Mouse (Mus musculus): ENCODE results near the gene Rita1. TPM values are rescaled to one million over a fixed set of nuclear protein-coding genes. Genes with fewer than 3 reads are reported as not detected.

Gene Rita1
- polyA plus RNA-seq, 2 experiments = 11.6 to 25.4 TPM

DNA sequence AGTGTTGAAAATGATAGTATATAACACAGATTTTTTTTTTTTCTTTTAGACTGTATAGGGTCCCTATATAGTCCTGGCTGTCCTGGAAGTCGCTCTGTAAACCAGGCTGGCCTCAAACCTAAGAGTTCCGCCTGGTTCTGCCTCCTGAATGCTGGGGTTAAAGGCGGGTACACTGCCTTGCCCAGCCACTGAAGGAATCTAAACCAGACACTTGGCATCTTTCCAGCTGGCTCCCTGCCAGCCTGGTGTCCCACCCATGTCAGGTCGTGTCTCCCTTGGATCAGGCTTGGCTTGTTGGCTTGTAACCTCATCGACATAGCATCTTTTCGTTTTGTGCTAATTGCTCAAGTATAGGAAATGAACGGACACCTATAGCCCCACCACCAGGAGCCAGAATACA lies 16.2 kb upstream of the Rita1 start:
- H3K4me2 ChIP-seq (replicated peaks; ENCODE audit: low read depth, low read length, severe bottlenecking) = no peak overlapping the region
- DNase-seq (ENCODE audit: low spot score) (no peak), ATAC-seq (ENCODE audit: low FRiP score, low read depth) (no peak)
- H3K27ac ChIP-seq (replicated peaks; ENCODE audit: low read depth, low read length) = no peak overlapping the region
- peaks cover 6% of the 10 kb centered on the region; the same call in 1 of the 2 replicates for H3K9me3 ChIP-seq (ENCODE audit: control insufficient read depth, low read length)
- WGBS = 54% methylated on average over 7 of the region's 7 CpGs
- TF ChIP-seq POLR2A (IDR thresholded peaks at IDR 0.05; ENCODE audit: borderline replicate concordance, extremely low read depth, insufficient read depth, insufficient read length) = no peak
- peaks cover 9% of the 10 kb centered on the region; the same call in 1 of the 2 replicates for H3K27me3 ChIP-seq (ENCODE audit: control insufficient read depth, insufficient read depth, low read length)
- H3K4me1 ChIP-seq (ENCODE audit: control insufficient read depth, insufficient read depth, low read length) = no peaks in the 10 kb centered on the region
- no peak overlapping the region for H3K9ac ChIP-seq (ENCODE audit: low read depth, low read length, severe bottlenecking)
- peaks cover 41% of the 10 kb centered on the region for H3K36me3 ChIP-seq (ENCODE audit: control insufficient read depth, insufficient read depth, low read length)
- no peak overlapping the region for H3K4me3 ChIP-seq (replicated peaks; ENCODE audit: low read length)

DNA sequence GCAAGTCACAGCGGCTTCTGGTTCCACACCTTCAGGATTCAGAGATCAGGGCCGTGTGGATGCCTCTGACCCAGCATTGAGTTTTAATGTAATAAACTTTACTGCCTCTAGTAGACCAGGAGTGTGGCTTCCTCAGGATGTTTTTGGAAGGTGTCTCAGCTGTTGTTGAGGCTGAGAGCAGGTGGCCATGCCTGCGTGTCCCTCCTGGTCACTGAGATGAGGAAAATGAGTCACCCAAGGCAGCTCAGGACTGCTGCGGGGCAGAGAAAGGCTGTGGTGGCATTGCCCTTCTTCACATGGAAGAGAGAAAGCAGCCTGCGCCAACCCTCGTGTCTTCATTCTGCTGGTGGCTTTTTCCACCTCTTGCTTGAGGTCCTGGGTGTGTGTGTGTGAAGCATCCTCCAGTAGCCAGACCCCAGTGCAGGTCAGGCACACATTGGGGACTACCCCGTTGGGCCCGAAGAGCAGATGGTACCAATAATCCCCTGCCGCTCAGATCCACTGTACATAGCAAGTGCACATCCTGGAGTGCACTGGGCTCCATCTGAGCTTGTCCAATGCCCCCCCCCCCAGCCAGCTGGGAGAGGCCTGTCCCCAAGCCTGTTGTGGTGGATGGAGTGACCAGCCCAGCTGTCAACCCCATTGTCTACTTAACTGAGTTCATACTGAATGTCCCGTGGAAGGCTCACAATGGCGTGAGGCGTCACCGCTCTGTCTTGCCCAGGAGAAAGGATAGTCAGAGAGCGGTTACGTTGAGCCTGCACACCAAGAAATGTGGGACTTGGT lies 15.3 kb upstream of the Rita1 start:
- no peak overlapping the region for H3K27ac ChIP-seq (replicated peaks; ENCODE audit: low read depth, low read length)

DNA sequence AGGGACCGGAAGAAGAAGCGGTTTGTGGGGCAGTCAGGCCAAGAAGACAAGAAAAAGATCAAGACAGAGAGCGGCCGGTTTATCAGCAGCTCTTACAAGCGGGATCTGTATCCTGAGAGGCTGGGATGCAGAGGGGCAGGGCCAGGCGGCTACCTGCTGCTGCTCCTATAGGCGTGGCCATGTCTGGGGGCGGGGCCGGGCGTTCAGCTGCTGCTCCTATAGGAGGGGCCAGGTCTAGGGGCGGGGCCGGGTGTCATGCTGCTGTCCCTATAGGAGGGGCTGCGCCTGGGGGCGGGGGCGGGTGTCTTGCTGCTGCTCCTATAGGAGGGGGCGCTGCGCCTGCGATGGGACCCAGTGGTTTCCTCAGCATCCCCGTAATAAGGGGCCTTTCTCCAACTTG lies 14.0 kb upstream of the Rita1 start:
- no peaks in the 10 kb centered on the region; the same call in 1 of the 2 replicates for H3K4me1 ChIP-seq (ENCODE audit: control insufficient read depth, insufficient read depth, low read length)
- 35% methylated on average over 16 of the region's 19 CpGs for WGBS
- no peaks in the 10 kb centered on the region for H3K9me3 ChIP-seq (ENCODE audit: control insufficient read depth, low read length)
- no peak overlapping the region for H3K9ac ChIP-seq (ENCODE audit: low read depth, low read length, severe bottlenecking)
- ATAC-seq (ENCODE audit: low FRiP score, low read depth) = 0 out of 2 replicates have a peak, but pooled peaks have one; percentile 17
- no peak for TF ChIP-seq POLR2A (IDR thresholded peaks at IDR 0.05; ENCODE audit: borderline replicate concordance, extremely low read depth, insufficient read depth, insufficient read length)
- DNase-seq (ENCODE audit: low spot score) = no peak
- H3K27me3 ChIP-seq (ENCODE audit: control insufficient read depth, insufficient read depth, low read length) = peaks cover 9% of the 10 kb centered on the region; the same call in 1 of the 2 replicates
- H3K4me2 ChIP-seq (replicated peaks; ENCODE audit: low read depth, low read length, severe bottlenecking) = no peak overlapping the region
- no peak overlapping the region for H3K27ac ChIP-seq (replicated peaks; ENCODE audit: low read depth, low read length)
- no peak overlapping the region for H3K4me3 ChIP-seq (replicated peaks; ENCODE audit: low read length)
- H3K36me3 ChIP-seq (ENCODE audit: control insufficient read depth, insufficient read depth, low read length) = peaks cover 64% of the 10 kb centered on the region

More for the DNA sequence above, 15.3 kb upstream of the Rita1 start:
- H3K4me1 ChIP-seq (ENCODE audit: control insufficient read depth, insufficient read depth, low read length) = no peaks in the 10 kb centered on the region
- TF ChIP-seq POLR2A (IDR thresholded peaks at IDR 0.05; ENCODE audit: borderline replicate concordance, extremely low read depth, insufficient read depth, insufficient read length) = no peak
- H3K4me2 ChIP-seq (replicated peaks; ENCODE audit: low read depth, low read length, severe bottlenecking) = no peak overlapping the region
- H3K9me3 ChIP-seq (ENCODE audit: control insufficient read depth, low read length) = peaks cover 6% of the 10 kb centered on the region; the same call in 1 of the 2 replicates
- H3K36me3 ChIP-seq (ENCODE audit: control insufficient read depth, insufficient read depth, low read length) = peaks cover 51% of the 10 kb centered on the region
- peak; percentile 16 for DNase-seq (ENCODE audit: low spot score)
- H3K9ac ChIP-seq (ENCODE audit: low read depth, low read length, severe bottlenecking) = no peak overlapping the region
- no peak overlapping the region for H3K4me3 ChIP-seq (replicated peaks; ENCODE audit: low read length)
- H3K27me3 ChIP-seq (ENCODE audit: control insufficient read depth, insufficient read depth, low read length) = peaks cover 9% of the 10 kb centered on the region; the same call in 1 of the 2 replicates
- peak; percentile 54; the same call in 1 of the 2 replicates for ATAC-seq (ENCODE audit: low FRiP score, low read depth)
- WGBS = 92% methylated on average over 15 of the region's 15 CpGs

DNA sequence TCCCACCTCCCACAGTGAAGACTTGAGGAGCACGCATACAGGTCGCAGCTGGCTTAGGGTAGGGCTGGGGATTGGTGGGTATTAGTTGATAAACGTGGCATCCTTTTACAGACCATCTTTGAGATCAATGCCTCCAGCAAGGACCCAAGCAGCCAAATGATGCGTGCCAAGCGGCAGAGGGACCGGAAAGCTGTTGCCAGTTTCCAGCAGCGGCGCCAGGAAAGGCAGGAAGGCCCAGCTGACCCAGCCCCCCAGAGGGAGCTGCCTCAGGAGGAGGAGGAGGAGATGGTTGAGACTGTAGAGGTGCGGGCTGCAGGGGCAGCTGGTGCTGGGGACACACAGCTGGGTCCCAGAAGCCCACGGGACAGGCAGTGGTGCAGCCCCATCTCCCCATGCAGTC lies 12.0 kb upstream of the Rita1 start:
- no peak for TF ChIP-seq POLR2A (IDR thresholded peaks at IDR 0.05; ENCODE audit: borderline replicate concordance, extremely low read depth, insufficient read depth, insufficient read length)
- no peak overlapping the region for H3K4me2 ChIP-seq (replicated peaks; ENCODE audit: low read depth, low read length, severe bottlenecking)
- no peak overlapping the region for H3K27ac ChIP-seq (replicated peaks; ENCODE audit: low read depth, low read length)
- ATAC-seq (ENCODE audit: low FRiP score, low read depth) (no peak), DNase-seq (ENCODE audit: low spot score) (no peak)
- peaks cover 83% of the 10 kb centered on the region for H3K36me3 ChIP-seq (ENCODE audit: control insufficient read depth, insufficient read depth, low read length)
- H3K9ac ChIP-seq (ENCODE audit: low read depth, low read length, severe bottlenecking) = no peak overlapping the region
- WGBS = 91% methylated on average over 10 of the region's 10 CpGs
- H3K9me3 ChIP-seq (ENCODE audit: control insufficient read depth, low read length) = no peaks in the 10 kb centered on the region
- H3K4me1 ChIP-seq (ENCODE audit: control insufficient read depth, insufficient read depth, low read length) = no peaks in the 10 kb centered on the region; the same call in 1 of the 2 replicates
- H3K4me3 ChIP-seq (replicated peaks; ENCODE audit: low read length) = no peak overlapping the region
- no peaks in the 10 kb centered on the region for H3K27me3 ChIP-seq (ENCODE audit: control insufficient read depth, insufficient read depth, low read length)

DNA sequence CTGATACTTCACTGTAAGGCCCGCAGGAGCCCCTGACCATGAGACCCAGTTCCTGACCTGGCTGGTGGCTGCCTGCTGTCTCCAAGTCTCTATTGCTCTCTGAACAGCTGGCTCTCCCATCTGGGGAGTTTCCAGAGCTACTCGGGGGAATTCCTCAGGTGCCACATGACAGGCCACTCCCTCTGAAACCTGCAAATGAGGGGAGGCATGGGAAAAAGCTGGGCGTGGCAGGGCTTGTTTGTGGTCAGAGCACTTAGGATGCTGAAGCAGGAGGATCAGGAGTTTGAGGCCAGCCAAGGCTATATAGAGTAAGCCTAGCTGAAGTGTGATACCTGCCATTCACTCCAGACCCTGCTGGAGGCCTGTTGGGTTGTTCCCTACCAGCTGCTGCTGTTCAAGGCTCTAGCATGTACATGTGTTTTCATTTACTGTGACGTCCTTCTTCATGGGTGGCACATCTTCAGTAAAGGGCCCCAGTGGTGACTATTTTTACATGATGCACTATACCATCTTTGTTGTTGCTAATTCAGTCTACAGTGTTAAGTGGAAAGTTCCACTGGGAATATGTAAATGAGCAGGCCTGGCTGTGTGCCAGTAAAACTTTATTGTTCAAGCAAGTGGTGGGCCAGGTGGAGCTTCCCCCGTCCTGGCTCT lies 9.9 kb upstream of the Rita1 start:
- Histone ChIP-seq H3K4me2 (replicated peaks; ENCODE audit: low read depth, low read length, severe bottlenecking) (no peak overlapping the region), H3K4me1 (ENCODE audit: control insufficient read depth, insufficient read depth, low read length) (no peaks in the 10 kb centered on the region; the same call in 1 of the 2 replicates), H3K27ac (replicated peaks; ENCODE audit: low read depth, low read length) (no peak overlapping the region), H3K36me3 (ENCODE audit: control insufficient read depth, insufficient read depth, low read length) (peaks cover 94% of the 10 kb centered on the region), H3K4me3 (replicated peaks; ENCODE audit: low read length) (no peak overlapping the region), H3K9me3 (ENCODE audit: control insufficient read depth, low read length) (no peaks in the 10 kb centered on the region), H3K27me3 (ENCODE audit: control insufficient read depth, insufficient read depth, low read length) (no peaks in the 10 kb centered on the region), H3K9ac (ENCODE audit: low read depth, low read length, severe bottlenecking) (no peak overlapping the region)
- WGBS = 45% methylated on average over 5 of the region's 5 CpGs
- DNase-seq (ENCODE audit: low spot score) (peak; percentile 7), ATAC-seq (ENCODE audit: low FRiP score, low read depth) (no peak)
- no peak for TF ChIP-seq POLR2A (IDR thresholded peaks at IDR 0.05; ENCODE audit: borderline replicate concordance, extremely low read depth, insufficient read depth, insufficient read length)

Measured in limb, embryonic 14.5 days (tissue).